Mouse (Mus musculus) lung, adult 2 months (tissue): ENCODE results near the gene Psg22.

Experiments used
- CTCF ChIP-seq: fragments of 200-500 bp; IDR thresholded peaks from 2 replicates; pipeline ENCODE4 v1.5.1; 2011; ENCODE audit warnings: mild to moderate bottlenecking, low read length, control low read depth; ENCODE audit not compliant: insufficient read depth
- POLR2A ChIP-seq: fragments of 200-500 bp; IDR thresholded peaks from 2 replicates; pipeline ENCODE4 v1.6.1; 2011; ENCODE audit warnings: low read depth, mild to moderate bottlenecking, control low read depth, low read length, borderline replicate concordance; ENCODE audit errors: extremely low read depth

DNA sequence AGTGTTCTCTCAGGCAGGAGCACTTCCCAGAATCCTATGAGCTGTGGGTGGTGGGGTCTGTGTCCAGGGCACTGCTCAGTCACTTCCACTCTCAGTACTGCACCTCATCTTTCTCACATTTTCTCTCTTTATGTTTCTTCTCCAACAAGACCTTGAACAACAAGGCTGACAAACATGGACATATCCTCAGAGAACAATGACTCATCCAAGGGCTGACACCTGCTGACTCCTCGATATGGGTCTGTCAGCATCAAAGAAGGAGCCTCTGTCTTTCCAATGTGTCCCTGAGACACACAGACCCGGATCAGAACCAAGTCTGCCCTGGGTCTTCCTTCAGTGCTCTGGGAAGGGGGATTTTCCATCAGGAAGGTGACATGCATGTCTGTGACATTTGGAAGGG is 31.8 kb upstream of the Psg22 start, which contains the start of gene Psg20:
- TF ChIP-seq POLR2A (no peak), CTCF (no peak)
